Mouse (Mus musculus) neural tube, embryonic 11.5 days (tissue): ENCODE data around the gene Dolk. TPM values are rescaled to one million over a fixed set of nuclear protein-coding genes. Genes with fewer than 3 reads are reported as not detected.

Source experiments
- ATAC-seq: fragments of 200-750 bp; cut with Nextera tagmentation; 2 replicates; pipeline ENCODE4 v1.8.0; 2017; ENCODE audit warnings: moderate number of reproducible peaks, mild to moderate bottlenecking, moderate TSS enrichment, moderate library complexity; ENCODE audit not compliant: insufficient read depth, low FRiP score, low TSS enrichment
- DNase-seq: peaks from one replicate; pipeline ENCODE4 v3.0.0-alpha.2; 2015; ENCODE audit warnings: low spot score
- H3K27ac ChIP-seq: fragments of 300-500 bp; sonication (generic); 2 replicates; pipeline ENCODE4 v1.5.1; 2014; ENCODE audit warnings: low read depth, mild to moderate bottlenecking, low read length
- H3K27me3 ChIP-seq: fragments of 300-500 bp; sonication (generic); 2 replicates; pipeline ENCODE4 v1.6.1; 2014; ENCODE audit warnings: mild to moderate bottlenecking, low read length, mixed read lengths; ENCODE audit not compliant: control insufficient read depth, insufficient read depth
- H3K36me3 ChIP-seq: fragments of 300-500 bp; sonication (generic); 2 replicates; pipeline ENCODE4 v1.6.1; 2014; ENCODE audit warnings: mild to moderate bottlenecking, low read length, moderate library complexity, mixed read lengths; ENCODE audit not compliant: control insufficient read depth, insufficient read depth
- H3K4me1 ChIP-seq: fragments of 300-500 bp; sonication (generic); 2 replicates; pipeline ENCODE4 v1.6.1; 2014; ENCODE audit warnings: low read length, mixed read lengths; ENCODE audit not compliant: control insufficient read depth, insufficient read depth
- H3K4me2 ChIP-seq: fragments of 300-500 bp; sonication (generic); 2 replicates; pipeline ENCODE4 v1.6.1; 2014; ENCODE audit warnings: low read depth, mild to moderate bottlenecking, moderate library complexity
- H3K4me3 ChIP-seq: fragments of 300-500 bp; sonication (generic); 2 replicates; pipeline ENCODE4 v1.5.1; 2014; ENCODE audit warnings: low read depth, low read length
- H3K9ac ChIP-seq: fragments of 300-500 bp; sonication (generic); 2 replicates; pipeline ENCODE4 v1.6.1; 2014; ENCODE audit warnings: mild to moderate bottlenecking, low read length
- H3K9me3 ChIP-seq: fragments of 300-500 bp; sonication (generic); 2 replicates; pipeline ENCODE4 v1.6.1; 2016; ENCODE audit warnings: low read length; ENCODE audit not compliant: control insufficient read depth
- WGBS: fragments of 180-500 bp; shearing (Covaris S2); extraction: QIAGEN DNeasy Blood & Tissue Kit; methylation state at CpG from one replicate; pipeline ENCODE4 v1.1.7; 2014; 5-methylcytosine and 5-hydroxymethylcytosine counted together
- polyA plus RNA-seq: library from polyadenylated mRNA; unstranded; fragments of >200 nt; fragmentation: Nextera tagmentation; extraction: Ambion mirVana; gene quantifications from 2 replicates; pipeline ENCODE4 v1.2.1, GENCODE M21; 2014

Dolk gene
- polyA plus RNA-seq, 1 experiment from 2014 or later = 27.9 TPM

GRCm38 (mm10) chr2:30249182-30249581 lies 37.0 kb downstream of the Dolk start:
- Histone ChIP-seq H3K4me3 (no peak overlapping the region), H3K4me1 (no peaks in the 10 kb centered on the region), H3K9ac (no peak overlapping the region; the same call in 1 of the 2 replicates), H3K9me3 (no peaks in the 10 kb centered on the region), H3K27me3 (no peaks in the 10 kb centered on the region), H3K27ac (no peak overlapping the region), H3K36me3 (peaks cover 6% of the 10 kb centered on the region), H3K4me2 (no peak overlapping the region)
- ATAC-seq (no peak), DNase-seq (no peak)
- WGBS = 96% methylated on average over 3 of the region's 3 CpGs

DNA sequence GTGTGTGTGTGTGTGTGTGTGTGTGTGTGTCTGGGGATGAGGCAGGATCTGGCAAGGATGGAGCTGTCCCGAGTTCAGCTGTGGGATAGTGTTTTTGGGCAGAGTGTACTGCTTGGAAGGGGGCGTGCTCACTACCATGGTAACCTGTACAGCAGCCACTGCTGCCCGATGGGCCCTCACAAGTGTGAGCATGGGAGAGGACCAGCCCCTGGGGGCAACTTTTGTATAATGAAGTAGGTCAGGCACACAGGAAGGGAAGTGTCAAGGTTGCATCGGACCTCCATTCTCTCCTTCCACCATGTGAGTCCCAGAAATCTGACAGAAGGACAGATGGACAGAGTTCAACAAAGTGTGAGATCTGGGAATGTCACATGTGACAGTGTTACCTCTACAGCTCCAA lies 38.5 kb downstream of the Dolk start:
- WGBS = 85% methylated on average over 4 of the region's 4 CpGs
- ATAC-seq (no peak), DNase-seq (no peak)
- H3K4me2 ChIP-seq = no peak overlapping the region
- H3K4me3 ChIP-seq = no peak overlapping the region
- H3K27ac ChIP-seq = no peak overlapping the region
- no peaks in the 10 kb centered on the region for H3K27me3 ChIP-seq
- H3K36me3 ChIP-seq = peaks cover 6% of the 10 kb centered on the region
- H3K4me1 ChIP-seq = no peaks in the 10 kb centered on the region
- no peak overlapping the region for H3K9ac ChIP-seq
- no peaks in the 10 kb centered on the region for H3K9me3 ChIP-seq

- WGBS = 93% methylated on average over 5 of the region's 5 CpGs
- H3K4me3 ChIP-seq = no peak overlapping the region
- no peak overlapping the region for H3K4me2 ChIP-seq
- no peaks in the 10 kb centered on the region for H3K4me1 ChIP-seq
- peaks cover 6% of the 10 kb centered on the region for H3K36me3 ChIP-seq
- no peaks in the 10 kb centered on the region for H3K27me3 ChIP-seq
- no peaks in the 10 kb centered on the region for H3K9me3 ChIP-seq
- DNase-seq (no peak), ATAC-seq (no peak)
- H3K27ac ChIP-seq = no peak overlapping the region
- H3K9ac ChIP-seq = no peak overlapping the region
Observed at GRCm38 (mm10) chr2:30247036-30247435, 39.1 kb downstream of the Dolk start.

- no peak overlapping the region for H3K27ac ChIP-seq
Observed at GRCm38 (mm10) chr2:30244595-30245178, 41.4 kb downstream of the Dolk start.

DNA sequence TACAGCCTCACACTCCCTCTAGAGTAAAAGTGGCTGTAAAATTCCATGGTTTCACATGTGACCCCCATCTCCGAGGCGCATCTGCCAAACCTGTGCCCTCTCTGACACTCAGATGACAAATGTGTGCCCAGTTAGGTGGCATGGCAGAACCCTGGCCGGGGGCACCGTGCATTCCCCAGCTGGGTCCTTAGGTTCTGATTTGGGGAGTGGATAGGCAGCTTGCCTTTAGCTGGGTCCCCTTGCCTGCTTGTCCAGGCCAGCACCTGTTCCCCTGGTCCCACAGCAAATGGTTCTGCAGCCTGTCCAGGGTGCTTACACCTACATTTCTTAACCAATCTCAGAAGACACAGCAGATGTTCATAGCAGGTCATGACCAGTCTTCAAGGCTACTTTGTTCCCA lies 42.7 kb downstream of the Dolk start:
- Histone ChIP-seq H3K9ac (no peak overlapping the region), H3K4me1 (peaks cover 12% of the 10 kb centered on the region), H3K27me3 (no peaks in the 10 kb centered on the region), H3K36me3 (peaks cover 6% of the 10 kb centered on the region), H3K9me3 (no peaks in the 10 kb centered on the region), H3K4me3 (no peak overlapping the region), H3K4me2 (no peak overlapping the region), H3K27ac (no peak overlapping the region)
- ATAC-seq = no peak
- DNase-seq = no peak
- WGBS = 87% methylated on average over 4 of the region's 4 CpGs

More at GRCm38 (mm10) chr2:30244595-30245178, 41.4 kb downstream of the Dolk start:
- no peak overlapping the region for H3K4me3 ChIP-seq
- H3K36me3 ChIP-seq = peaks cover 11% of the 10 kb centered on the region
- H3K4me2 ChIP-seq = no peak overlapping the region
- H3K27me3 ChIP-seq = no peaks in the 10 kb centered on the region
- no peak for ATAC-seq
- no peaks in the 10 kb centered on the region for H3K4me1 ChIP-seq
- no peak for DNase-seq
- 76% methylated on average over 7 of the region's 7 CpGs for WGBS
- no peak overlapping the region for H3K9ac ChIP-seq
- no peaks in the 10 kb centered on the region for H3K9me3 ChIP-seq

- no peaks in the 10 kb centered on the region for H3K9me3 ChIP-seq
- ATAC-seq = no peak
- peak; percentile 19 for DNase-seq
- H3K27ac ChIP-seq = peak overlapping the region; percentile 29; the same call in 1 of the 2 replicates
- peaks cover 15% of the 10 kb centered on the region for H3K4me1 ChIP-seq
- H3K27me3 ChIP-seq = no peaks in the 10 kb centered on the region
- no peak overlapping the region for H3K4me3 ChIP-seq
- 38% methylated on average over 4 of the region's 4 CpGs for WGBS
- peaks cover 6% of the 10 kb centered on the region for H3K36me3 ChIP-seq
- H3K4me2 ChIP-seq = no peak overlapping the region
- no peak overlapping the region for H3K9ac ChIP-seq
Observed at GRCm38 (mm10) chr2:30242509-30242908, 43.6 kb downstream of the Dolk start.

GRCm38 (mm10) chr2:30240267-30240666 lies 45.9 kb downstream of the Dolk start, which contains the start of gene Gm28035:
Gene Gm28035, plus strand, starts transcription at chr2:30240567.
- no peak within 1 kb of the TSS for H3K4me2 ChIP-seq
- no peak within 1 kb of the TSS for H3K4me3 ChIP-seq
- H3K36me3 ChIP-seq = peaks cover 6% of the 10 kb centered on the region
- H3K9ac ChIP-seq = no peak within 1 kb of the TSS; the same call in 1 of the 2 replicates
- H3K27me3 ChIP-seq = no peaks in the 10 kb centered on the region
- H3K27ac ChIP-seq = no peak within 1 kb of the TSS
- no peak for ATAC-seq
- WGBS = 87% methylated on average over 2 of the region's 2 CpGs
- no peak for DNase-seq
- no peaks in the 10 kb centered on the region for H3K9me3 ChIP-seq
- peaks cover 15% of the 10 kb centered on the region for H3K4me1 ChIP-seq

DNA sequence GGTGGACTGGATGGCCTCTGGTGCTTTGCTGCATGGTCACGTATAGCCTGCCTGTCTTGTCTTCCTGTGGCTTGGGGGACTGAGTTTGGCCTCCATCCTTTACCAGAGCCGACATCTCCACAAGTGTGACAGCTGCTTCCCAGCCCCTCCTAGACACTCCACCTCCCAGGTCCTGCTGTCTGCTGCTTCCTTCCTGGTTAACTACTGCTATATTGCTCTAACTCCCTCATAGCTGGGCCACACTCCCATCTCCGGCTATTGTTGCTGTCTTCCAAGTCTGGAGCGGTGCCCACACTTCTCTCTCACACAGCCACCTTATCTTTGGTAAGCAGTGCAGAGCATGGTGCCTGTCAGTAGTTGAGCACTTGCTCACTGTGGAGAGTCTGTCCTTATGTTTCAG lies 46.4 kb downstream of the Dolk start:
- Histone ChIP-seq H3K27me3 (no peaks in the 10 kb centered on the region), H3K9me3 (no peaks in the 10 kb centered on the region), H3K4me1 (peaks cover 15% of the 10 kb centered on the region), H3K36me3 (peaks cover 6% of the 10 kb centered on the region), H3K27ac (no peak overlapping the region), H3K4me3 (no peak overlapping the region), H3K9ac (no peak overlapping the region), H3K4me2 (no peak overlapping the region)
- ATAC-seq = no peak
- 94% methylated on average over 4 of the region's 4 CpGs for WGBS
- DNase-seq = no peak

GRCm38 (mm10) chr2:30238906-30239465 lies 47.1 kb downstream of the Dolk start:
- 74% methylated on average over 3 of the region's 3 CpGs for WGBS
- peak overlapping the region; percentile 98 for H3K4me3 ChIP-seq
- no peaks in the 10 kb centered on the region for H3K9me3 ChIP-seq
- DNase-seq (no peak), ATAC-seq (no peak)
- no peak overlapping the region for H3K27ac ChIP-seq
- no peaks in the 10 kb centered on the region for H3K27me3 ChIP-seq
- peaks cover 15% of the 10 kb centered on the region for H3K4me1 ChIP-seq
- peak overlapping the region; percentile 90 for H3K9ac ChIP-seq
- H3K36me3 ChIP-seq = peaks cover 6% of the 10 kb centered on the region
- peak overlapping the region; percentile 85 for H3K4me2 ChIP-seq
